Mouse (Mus musculus): ENCODE data around the gene Ran.

Gene Ran

GRCm38 (mm10) chr5:129015020-129015419 lies 4.8 kb upstream of the Ran start:
- no peak for DNase-seq (ENCODE audit: low spot score in 2 of 2)

- no peak for DNase-seq (ENCODE audit: low spot score in 2 of 2)
Measured at GRCm38 (mm10) chr5:129015540-129015939, 4.3 kb upstream of the Ran start.

GRCm38 (mm10) chr5:129016370-129016769 lies 3.5 kb upstream of the Ran start:
- DNase-seq (ENCODE audit: low spot score in 2 of 2) = no peak

- DNase-seq (ENCODE audit: low spot score in 2 of 2) = no peak
Measured at GRCm38 (mm10) chr5:129018782-129019489, 933 bp upstream of the Ran start.

- no peak for DNase-seq (ENCODE audit: low spot score in 2 of 2)
Measured at GRCm38 (mm10) chr5:129020300-129020668, 415 bp downstream of the Ran start.

- DNase-seq (ENCODE audit: low spot score in 2 of 2) = no peak
Measured at GRCm38 (mm10) chr5:129020731-129021130, 862 bp downstream of the Ran start.

- DNase-seq (ENCODE audit: low spot score in 2 of 2) = no peak
Measured at GRCm38 (mm10) chr5:129025048-129025447, 5.2 kb downstream of the Ran start.

GRCm38 (mm10) chr5:129025725-129026124 lies 5.9 kb downstream of the Ran start:
- no peak for DNase-seq (ENCODE audit: low spot score in 2 of 2)

- no peak for DNase-seq (ENCODE audit: low spot score in 2 of 2)
Measured at GRCm38 (mm10) chr5:129026171-129026570, 6.3 kb downstream of the Ran start.

- no peak for DNase-seq (ENCODE audit: low spot score in 2 of 2)
Measured at GRCm38 (mm10) chr5:129026637-129027036, 6.8 kb downstream of the Ran start.

- no peak for DNase-seq (ENCODE audit: low spot score in 2 of 2)
Measured at GRCm38 (mm10) chr5:129029131-129029723, 9.4 kb downstream of the Ran start.

GRCm38 (mm10) chr5:129036678-129037077 lies 16.8 kb downstream of the Ran start:
- DNase-seq (ENCODE audit: low spot score in 2 of 2) = no peak

GRCm38 (mm10) chr5:129037739-129038138 lies 17.9 kb downstream of the Ran start:
- no peak for DNase-seq (ENCODE audit: low spot score in 2 of 2)

- DNase-seq (ENCODE audit: low spot score in 2 of 2) = no peak
Measured at GRCm38 (mm10) chr5:129045641-129046580, 26.0 kb downstream of the Ran start.

- DNase-seq (ENCODE audit: low spot score in 2 of 2) = no peak
Measured at GRCm38 (mm10) chr5:129049372-129049771, 29.5 kb downstream of the Ran start.

- no peak for DNase-seq (ENCODE audit: low spot score in 2 of 2)
Measured at GRCm38 (mm10) chr5:129051910-129052309, 32.0 kb downstream of the Ran start.

- DNase-seq (ENCODE audit: low spot score in 2 of 2) = no peak
Measured at GRCm38 (mm10) chr5:129052636-129053355, 32.9 kb downstream of the Ran start.

GRCm38 (mm10) chr5:129054675-129055284 lies 34.9 kb downstream of the Ran start:
- DNase-seq (ENCODE audit: low spot score in 2 of 2) = no peak

- no peak for DNase-seq (ENCODE audit: low spot score in 2 of 2)
Measured at GRCm38 (mm10) chr5:129059116-129059515, 39.2 kb downstream of the Ran start.

GRCm38 (mm10) chr5:129061579-129061978 lies 41.7 kb downstream of the Ran start:
- DNase-seq (ENCODE audit: low spot score in 2 of 2) = no peak

- DNase-seq (ENCODE audit: low spot score in 2 of 2) = peak; percentile 38 to 72
Measured at GRCm38 (mm10) chr5:129063037-129063791, 43.3 kb downstream of the Ran start.

Measured in spleen, postnatal 14 days (tissue).